Mouse (Mus musculus): Measurements from ENCODE around the gene Dmkn. TPM values are rescaled to one million over a fixed set of nuclear protein-coding genes. Genes with fewer than 3 reads are reported as not detected.
"Not testable (repeated sequence)": the region's sequence is repeated elsewhere in the genome, so short reads cannot be mapped to it uniquely, and the experiment has no call there.

Dmkn gene
- total RNA-seq (2021): 1 to 10 TPM; 1.1 to 1.8 TPM
- long read RNA-seq: 0 reads

GRCm38 (mm10) chr7:30763456-30763855 is at the start of gene Dmkn:
TSS of gene Dmkn (plus strand) at chr7:30763756.
- DNase-seq (ENCODE audit: low spot score in 2 of 2): no peak

GRCm38 (mm10) chr7:30717006-30717715 is 46.4 kb upstream of the Dmkn start:
- peak; percentile 32 to 33 for DNase-seq (ENCODE audit: low spot score in 2 of 2)

GRCm38 (mm10) chr7:30717716-30718046 is 45.9 kb upstream of the Dmkn start:
- no peak for DNase-seq (ENCODE audit: low spot score in 2 of 2)

- no peak for DNase-seq (ENCODE audit: low spot score in 2 of 2)
These were observed 43.9 kb upstream of the Dmkn start for GRCm38 (mm10) chr7:30719669-30720068.

- no peak for DNase-seq (ENCODE audit: low spot score in 2 of 2)
These were observed 42.3 kb upstream of the Dmkn start for GRCm38 (mm10) chr7:30721286-30721685.

GRCm38 (mm10) chr7:30723274-30723953 is 40.1 kb upstream of the Dmkn start:
- DNase-seq (ENCODE audit: low spot score in 2 of 2): no peak

GRCm38 (mm10) chr7:30728214-30728613 is 35.3 kb upstream of the Dmkn start:
- no peak for DNase-seq (ENCODE audit: low spot score in 2 of 2)

- peak in 1 of 2 experiments; percentile 13 for DNase-seq (ENCODE audit: low spot score in 2 of 2)
These were observed 34.7 kb upstream of the Dmkn start for GRCm38 (mm10) chr7:30728739-30729395.

- peak; percentile 95 to 99 for DNase-seq (ENCODE audit: low spot score in 2 of 2)
These were observed 34.0 kb upstream of the Dmkn start, which contains the start of gene Tmem147 for GRCm38 (mm10) chr7:30729396-30730063. TSS of gene Tmem147 (minus strand) at chr7:30729540.

- not testable (repeated sequence) for DNase-seq (ENCODE audit: low spot score in 2 of 2)
These were observed 33.4 kb upstream of the Dmkn start for GRCm38 (mm10) chr7:30730064-30730722.

- peak in 1 of 2 experiments; percentile 40 for DNase-seq (ENCODE audit: low spot score in 2 of 2)
These were observed 27.3 kb upstream of the Dmkn start for GRCm38 (mm10) chr7:30736211-30736610.

- DNase-seq (ENCODE audit: low spot score in 2 of 2): not testable (repeated sequence)
These were observed 21.0 kb upstream of the Dmkn start for GRCm38 (mm10) chr7:30742570-30742969.

- DNase-seq (ENCODE audit: low spot score in 2 of 2): not testable (repeated sequence)
These were observed 19.9 kb upstream of the Dmkn start, which contains the start of gene Gapdhs for GRCm38 (mm10) chr7:30743617-30744016. TSS of gene Gapdhs (minus strand) at chr7:30743681.

GRCm38 (mm10) chr7:30744022-30744598 is 19.4 kb upstream of the Dmkn start:
- no peak for DNase-seq (ENCODE audit: low spot score in 2 of 2)

GRCm38 (mm10) chr7:30747525-30748204 is 15.9 kb upstream of the Dmkn start:
- no peak for DNase-seq (ENCODE audit: low spot score in 2 of 2)

- DNase-seq (ENCODE audit: low spot score in 2 of 2): no peak
These were observed 13.5 kb upstream of the Dmkn start for GRCm38 (mm10) chr7:30749824-30750606.

- no peak for DNase-seq (ENCODE audit: low spot score in 2 of 2)
These were observed 12.4 kb upstream of the Dmkn start, which contains the start of gene Sbsn for GRCm38 (mm10) chr7:30751086-30751669. TSS of gene Sbsn (plus strand) at chr7:30751471.

- no peak for DNase-seq (ENCODE audit: low spot score in 2 of 2)
These were observed 6.6 kb upstream of the Dmkn start for GRCm38 (mm10) chr7:30757001-30757400.

GRCm38 (mm10) chr7:30758853-30759252 is 4.7 kb upstream of the Dmkn start:
- DNase-seq (ENCODE audit: low spot score in 2 of 2): no peak
